Mouse (Mus musculus): ENCODE results near the gene Nes. TPM values are rescaled to one million over a fixed set of nuclear protein-coding genes. Genes with fewer than 3 reads are reported as not detected.

Gene Nes
- not detected for total RNA-seq (2023)

DNA sequence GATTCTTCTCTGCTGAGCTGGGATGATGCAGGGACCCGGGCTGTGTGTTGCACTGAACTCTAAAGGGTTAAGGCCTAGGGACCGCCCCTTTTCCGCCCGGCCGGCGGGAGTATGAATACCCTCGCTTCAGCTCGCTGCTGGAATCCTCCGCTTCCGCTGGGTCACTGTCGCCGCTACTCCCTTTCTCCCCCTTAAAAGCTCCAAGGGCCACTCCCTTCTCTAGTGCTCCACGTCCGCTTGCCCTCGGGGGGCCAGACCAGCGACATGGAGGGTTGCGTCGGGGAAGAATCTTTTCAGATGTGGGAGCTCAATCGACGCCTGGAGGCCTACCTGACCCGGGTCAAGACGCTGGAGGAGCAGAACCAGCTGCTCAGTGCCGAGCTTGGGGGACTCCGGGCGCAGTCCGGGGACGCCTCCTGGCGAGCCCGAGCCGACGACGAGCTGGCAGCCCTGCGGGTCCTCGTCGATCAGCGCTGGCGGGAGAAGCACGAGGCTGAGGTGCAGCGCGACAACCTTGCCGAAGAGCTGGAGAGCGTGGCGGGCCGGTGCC, at the start of gene Nes:
Nes (plus strand) TSS at position 140 of the 550 bp plus-strand sequence.

DNA sequence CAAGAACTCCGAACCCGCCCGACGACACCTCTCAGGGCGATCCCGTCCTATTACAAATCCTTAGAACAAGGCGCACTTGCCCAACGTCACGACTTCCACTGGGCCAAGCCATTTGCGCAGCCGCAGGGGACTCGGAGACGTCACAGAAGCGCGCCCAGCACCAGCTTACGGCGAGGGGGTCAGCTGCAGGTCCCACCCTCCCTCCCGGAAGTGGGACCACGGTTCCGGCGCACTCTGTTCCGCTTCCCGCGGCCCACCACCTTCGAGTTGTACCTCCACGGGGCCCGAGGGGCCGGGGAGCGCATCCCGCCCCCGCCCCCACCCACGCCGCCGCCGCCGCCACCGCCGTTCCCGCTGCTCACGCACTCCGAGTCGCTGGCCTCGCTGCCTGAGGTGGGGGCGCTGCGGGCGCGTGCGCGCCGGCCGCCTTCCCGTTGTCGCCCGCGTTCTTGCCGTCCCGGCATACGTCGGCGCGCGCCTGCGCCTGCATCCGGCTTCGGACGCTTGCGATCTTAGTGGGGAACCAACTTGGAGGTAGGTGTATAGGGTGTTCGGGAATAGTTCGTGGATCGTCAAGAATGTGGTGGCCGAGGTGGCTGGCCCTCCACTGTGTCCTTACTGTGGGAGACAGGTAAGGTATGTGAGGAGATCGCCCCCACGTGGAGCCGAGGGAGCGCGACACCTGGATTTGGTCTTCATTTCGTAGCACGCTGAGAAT, 40.6 kb upstream of the Nes start, which contains the start of the genes Isg20l2 and Rrnad1:
Isg20l2 (plus strand) TSS at position 237 of the 718 bp plus-strand sequence.
Rrnad1 (minus strand) TSS at position 640 of the 718 bp plus-strand sequence.

DNA sequence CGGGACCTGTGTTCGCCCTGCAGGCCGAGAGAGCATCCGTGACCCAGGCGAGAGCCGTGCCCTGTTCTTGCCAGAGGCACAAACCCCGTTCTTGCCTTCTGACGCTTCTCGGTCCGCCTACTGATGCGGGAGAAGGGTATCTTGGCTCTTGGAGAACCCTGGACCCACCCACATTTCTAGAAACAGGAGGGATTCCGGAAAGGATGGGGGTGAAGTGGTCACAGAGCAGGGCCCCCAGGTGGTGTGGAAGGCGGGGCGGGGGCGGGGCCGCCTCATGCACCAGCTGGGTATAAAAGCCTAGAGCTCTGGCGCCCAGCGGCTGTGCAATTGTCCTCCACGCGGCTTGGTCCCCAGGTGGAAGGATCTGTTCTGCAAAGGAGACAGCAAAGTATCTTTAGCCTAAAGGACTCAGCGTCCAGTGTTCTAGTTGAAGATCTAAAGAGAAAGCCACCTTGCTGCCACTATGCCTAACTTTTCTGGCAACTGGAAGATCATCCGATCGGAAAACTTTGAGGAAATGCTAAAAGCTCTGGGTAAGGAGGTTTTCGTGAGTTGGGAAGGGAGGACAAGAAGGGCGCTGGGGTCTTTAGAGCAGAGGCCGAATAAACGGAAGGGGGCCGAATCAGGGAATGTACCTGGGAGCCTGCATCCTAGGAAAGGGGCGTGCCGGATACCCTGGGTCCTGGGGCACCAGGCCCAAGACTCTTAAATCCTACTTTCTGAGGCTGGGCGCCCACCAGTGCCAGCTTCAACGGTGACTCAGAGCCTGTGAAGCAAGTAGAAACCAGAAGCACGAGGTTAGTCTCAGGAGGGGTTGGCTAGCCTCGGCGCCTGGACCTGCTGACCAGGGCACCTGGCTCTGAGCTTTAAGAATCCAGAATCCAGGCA, 22.3 kb upstream of the Nes start, which contains the start of gene Crabp2:
Crabp2 (plus strand) TSS at position 289 of the 888 bp plus-strand sequence.

DNA sequence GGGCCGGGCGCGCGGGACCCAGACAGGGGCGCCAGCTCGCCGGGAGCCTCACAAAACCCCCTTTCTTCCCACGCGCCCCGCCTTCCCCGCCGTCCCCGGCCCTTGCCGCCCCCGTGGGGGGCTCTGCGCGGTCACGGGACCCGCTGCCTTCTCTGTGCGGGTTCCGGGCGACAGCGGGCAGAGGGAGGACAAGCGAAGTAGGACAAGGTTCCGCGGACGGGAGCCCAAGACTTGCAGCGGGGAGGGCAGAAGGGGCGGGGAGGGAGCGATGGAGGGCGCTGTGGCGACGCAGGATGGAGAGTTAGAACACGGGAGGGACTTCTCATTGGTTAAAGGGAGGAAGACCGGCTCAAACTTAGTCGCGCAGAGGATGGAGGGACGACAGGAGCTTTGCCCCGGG, 29.3 kb downstream of the Nes start, which contains the start of gene Bcan:
Bcan (minus strand) TSS at position 50 of the 400 bp plus-strand sequence.

DNA sequence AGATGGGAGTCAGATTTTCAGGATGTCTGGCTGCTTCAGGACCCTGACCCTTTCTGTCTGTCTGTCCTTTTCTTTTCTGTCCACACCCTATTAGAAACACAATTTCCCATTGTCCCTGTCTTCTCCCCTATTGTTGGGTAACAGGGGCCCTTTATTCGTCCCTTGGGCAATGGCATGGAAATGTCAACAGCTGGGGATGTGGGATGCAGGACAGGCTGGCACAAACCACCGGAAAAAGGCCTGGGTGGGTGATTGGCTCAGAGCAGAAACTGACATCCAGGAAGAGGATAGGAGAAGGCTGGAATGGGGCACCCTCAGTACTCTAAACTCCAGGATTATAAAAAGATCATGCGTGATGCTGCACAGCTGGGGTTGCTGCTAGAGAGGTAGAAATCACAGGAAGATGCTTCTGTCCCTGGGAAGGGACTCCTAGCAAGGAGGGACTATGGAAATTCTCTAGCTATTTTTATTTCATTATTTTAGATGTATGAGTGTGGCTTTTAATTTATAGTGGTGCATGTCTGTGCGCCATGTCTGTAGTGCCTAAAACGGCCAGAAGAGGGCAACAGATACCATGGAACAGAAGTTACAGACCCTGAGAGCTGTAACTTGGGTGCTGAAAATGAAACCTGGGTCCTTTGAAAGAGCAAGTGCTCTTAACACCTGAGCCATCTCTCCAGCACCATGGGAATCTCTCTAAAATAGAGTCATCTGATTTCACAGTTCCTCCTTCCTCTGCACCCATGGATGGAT, 56.7 kb downstream of the Nes start, which contains the start of gene Hapln2:
Hapln2 (minus strand) TSS at position 150 of the 753 bp plus-strand sequence.

Other genes with a start within 250 kb of the Nes start
- gene Lrrc71, start 222.5 kb upstream of the Nes start, total RNA-seq (2023): 0.35 TPM
- not detected for gene Ntrk1, start 175.9 kb upstream of the Nes start, total RNA-seq (2023)
- gene Insrr, start 174.1 kb upstream of the Nes start, total RNA-seq (2023): not detected
- gene Pear1, start 146.8 kb upstream of the Nes start, total RNA-seq (2023): 23.2 TPM
- gene Sh2d2a, start 124.3 kb upstream of the Nes start, total RNA-seq (2023): 294 TPM
- 70.6 TPM for gene Prcc, start 85.5 kb upstream of the Nes start, total RNA-seq (2023)
- gene Hdgf, start 64.8 kb upstream of the Nes start, total RNA-seq (2023): 85.8 TPM
- gene Mrpl24, start 51.6 kb upstream of the Nes start, total RNA-seq (2023): 169 TPM
- 63.4 TPM for gene Isg20l2, start 40.8 kb upstream of the Nes start, total RNA-seq (2023)
- 32.8 TPM for gene Rrnad1, start 40.4 kb upstream of the Nes start, total RNA-seq (2023)
- 2.3 TPM for gene Crabp2, start 22.4 kb upstream of the Nes start, total RNA-seq (2023)
- not detected for gene Bcan, start 29.2 kb downstream of the Nes start, total RNA-seq (2023)
- not detected for gene Hapln2, start 56.5 kb downstream of the Nes start, total RNA-seq (2023)
- 27.4 TPM for gene Gpatch4, start 72.0 kb downstream of the Nes start, total RNA-seq (2023)
- 23.9 TPM for gene Naxe, start 87.4 kb downstream of the Nes start, total RNA-seq (2023)
- gene Ttc24, start 107.2 kb downstream of the Nes start, total RNA-seq (2023): not detected
- 1.2 TPM for gene Iqgap3, start 110.9 kb downstream of the Nes start, total RNA-seq (2023)
- 345 TPM for gene Mef2d, start 171.3 kb downstream of the Nes start, total RNA-seq (2023)

Measured in CD4-positive naive resting alpha-beta T cell, adult 57 days (primary cell).